Mouse (Mus musculus): ENCODE measurements around the gene Dolpp1. TPM values are rescaled to one million over a fixed set of nuclear protein-coding genes. Genes with fewer than 3 reads are reported as not detected.

The Dolpp1 gene
- total and polyA plus RNA-seq, 2 experiments from 2014 or later = 44.7 to 92.4 TPM

DNA sequence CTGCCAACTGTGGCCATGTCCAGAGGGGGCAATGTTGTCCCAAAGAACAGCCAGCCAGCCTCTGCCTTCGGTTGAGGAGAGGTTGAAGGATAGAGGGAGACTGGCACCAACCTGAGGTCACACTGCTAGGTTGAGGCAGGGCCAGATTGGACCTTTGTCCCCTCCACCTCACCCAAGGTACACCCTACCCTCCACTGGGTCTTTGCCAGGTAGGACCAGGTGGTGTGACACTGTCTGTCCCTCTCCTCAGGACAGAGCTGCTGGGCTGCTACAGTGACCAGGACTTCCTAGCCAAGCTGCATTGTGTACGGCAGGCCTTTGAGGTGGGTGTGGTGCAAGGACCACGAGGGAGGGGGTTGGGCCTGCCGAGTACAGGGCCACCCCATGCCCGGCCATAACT is 14.3 kb upstream of the Dolpp1 start:
- 82% methylated on average over 5 of the region's 5 CpGs for WGBS
- no peak for TF ChIP-seq CTCF (IDR thresholded peaks at IDR 0.05; ENCODE audit: low read depth)
- no peak overlapping the region for H3K4me2 ChIP-seq (ENCODE audit: low read depth)
- no peaks in the 10 kb centered on the region for H3K27me3 ChIP-seq (ENCODE audit: insufficient read depth, low read length)
- H3K9me3 ChIP-seq (ENCODE audit: low read length) = no peaks in the 10 kb centered on the region
- DNase-seq (no peak), ATAC-seq (no peak)
- H3K27ac ChIP-seq (ENCODE audit: low read depth, low read length) = no peak overlapping the region
- no peak overlapping the region for H3K4me3 ChIP-seq (ENCODE audit: low read depth, low read length)
- no peak overlapping the region for H3K9ac ChIP-seq
- peaks cover 75% of the 10 kb centered on the region for H3K36me3 ChIP-seq (ENCODE audit: insufficient read depth)
- no peaks in the 10 kb centered on the region for H3K4me1 ChIP-seq (ENCODE audit: insufficient read depth)

DNA sequence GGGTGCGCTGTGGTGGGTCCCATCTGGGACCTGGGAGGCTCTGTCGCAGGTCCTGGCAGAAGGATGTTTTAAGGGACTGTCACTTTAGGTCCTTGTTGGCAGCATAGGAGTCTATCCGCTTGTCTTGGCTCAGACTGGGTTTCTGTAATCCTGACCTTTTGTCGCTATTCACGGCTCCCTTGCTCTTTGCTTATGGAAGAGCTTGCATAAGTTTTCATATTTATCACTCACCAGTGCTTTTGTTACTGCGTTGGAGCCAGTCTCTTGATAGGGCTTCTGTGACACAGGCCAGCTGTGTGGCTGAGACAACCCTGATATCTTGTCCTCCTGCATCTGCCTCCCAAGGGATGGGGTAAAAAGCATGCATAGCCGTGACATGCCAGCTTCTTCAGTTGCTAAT is 12.7 kb upstream of the Dolpp1 start:
- TF ChIP-seq CTCF (IDR thresholded peaks at IDR 0.05; ENCODE audit: low read depth) = no peak
- H3K9me3 ChIP-seq (ENCODE audit: low read length) = no peaks in the 10 kb centered on the region
- H3K4me1 ChIP-seq (ENCODE audit: insufficient read depth) = no peaks in the 10 kb centered on the region
- no peak overlapping the region for H3K4me3 ChIP-seq (ENCODE audit: low read depth, low read length)
- no peaks in the 10 kb centered on the region for H3K27me3 ChIP-seq (ENCODE audit: insufficient read depth, low read length)
- no peak for DNase-seq
- H3K27ac ChIP-seq (ENCODE audit: low read depth, low read length) = no peak overlapping the region
- peaks cover 71% of the 10 kb centered on the region for H3K36me3 ChIP-seq (ENCODE audit: insufficient read depth)
- 94% methylated on average over 7 of the region's 7 CpGs for WGBS
- no peak overlapping the region for H3K4me2 ChIP-seq (ENCODE audit: low read depth)
- ATAC-seq = no peak
- H3K9ac ChIP-seq = no peak overlapping the region

DNA sequence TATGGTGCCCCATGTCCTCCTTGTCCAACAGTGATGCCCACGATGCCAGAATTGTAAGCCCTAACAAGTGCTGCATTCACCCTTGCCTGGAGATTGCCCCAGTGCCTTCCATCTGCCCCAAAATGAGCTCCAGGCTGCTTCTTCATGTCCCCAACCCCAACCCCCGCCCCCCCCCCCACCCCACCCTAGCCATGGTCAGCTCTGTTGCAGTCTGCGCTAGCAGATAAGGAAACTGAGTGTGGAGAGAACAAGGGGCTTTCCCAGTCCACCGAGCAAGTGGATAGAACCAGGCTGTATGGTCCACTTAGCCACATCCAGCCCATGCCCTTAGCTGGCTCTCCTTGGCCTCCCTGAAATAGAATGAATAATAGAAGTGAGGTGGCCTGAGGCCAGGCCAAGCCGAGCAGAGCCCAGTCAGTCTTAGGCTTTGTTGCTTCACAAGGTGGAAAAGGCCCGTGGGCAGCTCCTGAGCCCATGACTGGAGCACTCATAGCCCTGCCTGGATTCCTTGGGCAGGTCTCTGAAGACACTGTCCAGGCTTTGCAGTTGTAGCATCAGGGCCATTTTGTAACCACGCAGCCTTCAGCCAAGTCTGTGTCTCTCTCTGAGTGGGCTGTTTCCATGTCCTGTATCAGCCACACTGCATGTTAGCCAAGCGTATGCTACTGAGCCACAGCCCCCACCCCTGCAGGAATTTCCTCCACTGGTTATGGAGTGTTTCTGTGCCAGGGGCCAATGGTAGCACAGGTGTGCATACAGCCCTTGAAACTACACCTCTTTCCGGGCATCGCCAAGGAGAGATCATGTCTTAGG is 11.3 kb upstream of the Dolpp1 start:
- H3K27me3 ChIP-seq (ENCODE audit: insufficient read depth, low read length) = no peaks in the 10 kb centered on the region
- H3K4me3 ChIP-seq (ENCODE audit: low read depth, low read length) = no peak overlapping the region
- no peak overlapping the region for H3K4me2 ChIP-seq (ENCODE audit: low read depth)
- no peak overlapping the region for H3K9ac ChIP-seq
- no peak for TF ChIP-seq CTCF (IDR thresholded peaks at IDR 0.05; ENCODE audit: low read depth)
- no peaks in the 10 kb centered on the region for H3K4me1 ChIP-seq (ENCODE audit: insufficient read depth)
- ATAC-seq = no peak
- no peak for DNase-seq
- H3K27ac ChIP-seq (ENCODE audit: low read depth, low read length) = no peak overlapping the region
- 91% methylated on average over 10 of the region's 10 CpGs for WGBS
- peaks cover 70% of the 10 kb centered on the region for H3K36me3 ChIP-seq (ENCODE audit: insufficient read depth)
- H3K9me3 ChIP-seq (ENCODE audit: low read length) = no peaks in the 10 kb centered on the region

DNA sequence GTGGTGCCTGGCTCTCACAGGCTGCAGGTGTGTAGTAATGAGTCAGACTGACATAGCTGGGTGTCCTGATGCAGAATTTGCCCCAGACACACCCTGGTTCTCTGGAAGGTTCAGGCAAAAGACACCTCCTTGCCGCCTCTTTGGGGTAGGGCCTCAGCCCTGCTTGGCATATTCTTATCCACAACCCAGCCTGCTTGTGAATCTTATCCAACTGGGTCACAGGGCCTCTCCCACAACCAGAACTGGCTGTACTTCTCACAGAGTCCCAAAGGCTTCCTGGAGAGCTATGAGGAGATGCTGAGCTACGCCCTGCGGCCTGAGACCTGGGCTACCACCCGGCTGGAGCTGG is 10.7 kb upstream of the Dolpp1 start:
- no peaks in the 10 kb centered on the region for H3K4me1 ChIP-seq (ENCODE audit: insufficient read depth)
- no peak overlapping the region for H3K9ac ChIP-seq
- H3K4me3 ChIP-seq (ENCODE audit: low read depth, low read length) = no peak overlapping the region
- H3K27me3 ChIP-seq (ENCODE audit: insufficient read depth, low read length) = no peaks in the 10 kb centered on the region
- ATAC-seq = no peak
- H3K27ac ChIP-seq (ENCODE audit: low read depth, low read length) = no peak overlapping the region
- H3K36me3 ChIP-seq (ENCODE audit: insufficient read depth) = peaks cover 64% of the 10 kb centered on the region
- H3K4me2 ChIP-seq (ENCODE audit: low read depth) = no peak overlapping the region
- H3K9me3 ChIP-seq (ENCODE audit: low read length) = no peaks in the 10 kb centered on the region
- TF ChIP-seq CTCF (IDR thresholded peaks at IDR 0.05; ENCODE audit: low read depth) = no peak
- no peak for DNase-seq
- 95% methylated on average over 4 of the region's 4 CpGs for WGBS

DNA sequence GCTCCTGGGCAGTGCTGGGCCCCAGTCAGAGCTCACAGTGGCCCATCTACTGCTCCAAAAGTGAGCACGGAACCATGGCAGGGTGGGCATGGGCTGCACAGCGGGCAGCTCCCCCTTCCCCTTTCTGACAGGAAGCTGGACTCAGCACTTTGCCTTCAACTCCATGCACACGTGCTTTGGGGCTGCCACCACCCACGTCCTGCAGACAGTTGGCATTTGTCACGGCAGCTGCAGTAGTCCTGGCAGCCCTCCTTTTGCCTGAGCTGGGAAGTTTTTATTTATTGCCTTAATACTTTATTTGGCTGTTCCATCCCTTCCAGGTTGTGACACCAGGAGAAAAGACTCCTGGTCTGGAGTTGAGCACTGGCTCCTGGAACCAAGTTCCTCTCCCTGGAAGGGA is 7.2 kb upstream of the Dolpp1 start:
- Histone ChIP-seq H3K4me1 (ENCODE audit: insufficient read depth) (no peaks in the 10 kb centered on the region), H3K9me3 (ENCODE audit: low read length) (no peaks in the 10 kb centered on the region), H3K4me2 (ENCODE audit: low read depth) (no peak overlapping the region), H3K9ac (no peak overlapping the region), H3K27ac (ENCODE audit: low read depth, low read length) (no peak overlapping the region), H3K36me3 (ENCODE audit: insufficient read depth) (peaks cover 37% of the 10 kb centered on the region), H3K4me3 (ENCODE audit: low read depth, low read length) (no peak overlapping the region), H3K27me3 (ENCODE audit: insufficient read depth, low read length) (no peaks in the 10 kb centered on the region)
- no peak for DNase-seq
- no peak for TF ChIP-seq CTCF (IDR thresholded peaks at IDR 0.05; ENCODE audit: low read depth)
- ATAC-seq = no peak
- 82% methylated on average over 5 of the region's 5 CpGs for WGBS

DNA sequence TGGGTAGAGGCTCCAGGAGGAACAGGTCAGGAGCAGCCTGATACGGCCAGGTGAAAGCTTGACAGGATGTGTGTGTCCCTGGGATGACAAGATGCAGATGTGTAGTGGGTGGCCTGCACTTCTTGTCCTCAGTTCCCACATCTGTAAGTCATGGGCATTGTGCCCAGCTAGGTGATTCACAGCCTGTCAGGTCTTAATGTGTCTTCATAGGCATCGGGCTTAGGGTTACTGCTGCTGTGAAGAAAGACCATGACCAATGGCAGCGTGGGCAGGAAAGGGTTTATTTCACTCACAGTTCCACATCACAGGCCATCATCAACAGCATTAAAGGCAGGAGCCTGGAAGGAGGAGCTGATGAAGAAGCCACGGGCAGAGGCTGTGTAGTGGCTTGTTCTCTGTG is 6.5 kb upstream of the Dolpp1 start:
- Histone ChIP-seq H3K27ac (ENCODE audit: low read depth, low read length) (no peak overlapping the region), H3K9me3 (ENCODE audit: low read length) (no peaks in the 10 kb centered on the region), H3K9ac (no peak overlapping the region), H3K36me3 (ENCODE audit: insufficient read depth) (peaks cover 32% of the 10 kb centered on the region), H3K4me3 (ENCODE audit: low read depth, low read length) (no peak overlapping the region), H3K4me1 (ENCODE audit: insufficient read depth) (no peaks in the 10 kb centered on the region), H3K4me2 (ENCODE audit: low read depth) (no peak overlapping the region), H3K27me3 (ENCODE audit: insufficient read depth, low read length) (no peaks in the 10 kb centered on the region)
- no peak for DNase-seq
- WGBS = 89% methylated on average over 4 of the region's 4 CpGs
- TF ChIP-seq CTCF (IDR thresholded peaks at IDR 0.05; ENCODE audit: low read depth) = no peak
- ATAC-seq = no peak

DNA sequence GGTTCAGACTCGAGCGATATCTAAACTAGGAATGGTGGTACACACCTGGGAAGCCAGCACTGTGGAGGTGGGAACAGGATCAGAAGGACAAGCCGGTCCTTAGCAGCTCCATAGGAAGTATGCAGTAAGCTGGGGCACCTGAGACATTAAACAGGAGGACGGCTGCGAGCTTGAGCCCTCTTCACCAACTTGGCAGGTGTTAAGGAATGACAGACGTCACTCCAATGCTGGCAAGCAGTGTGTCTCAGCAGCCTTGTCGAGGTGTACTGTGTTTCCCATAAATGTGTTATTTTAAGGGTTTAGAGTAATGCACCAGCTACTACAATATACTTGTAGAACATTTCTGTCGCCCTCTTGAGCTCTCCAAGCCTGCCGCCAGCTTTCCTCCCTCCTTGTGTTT is 5.1 kb upstream of the Dolpp1 start:
- TF ChIP-seq CTCF (IDR thresholded peaks at IDR 0.05; ENCODE audit: low read depth) = no peak
- Histone ChIP-seq H3K4me2 (ENCODE audit: low read depth) (no peak overlapping the region), H3K27ac (ENCODE audit: low read depth, low read length) (no peak overlapping the region), H3K36me3 (ENCODE audit: insufficient read depth) (peaks cover 22% of the 10 kb centered on the region), H3K4me3 (ENCODE audit: low read depth, low read length) (no peak overlapping the region), H3K9ac (no peak overlapping the region), H3K4me1 (ENCODE audit: insufficient read depth) (no peaks in the 10 kb centered on the region), H3K27me3 (ENCODE audit: insufficient read depth, low read length) (no peaks in the 10 kb centered on the region), H3K9me3 (ENCODE audit: low read length) (no peaks in the 10 kb centered on the region)
- no peak for DNase-seq
- no peak for ATAC-seq
- 86% methylated on average over 9 of the region's 9 CpGs for WGBS
